Mouse (Mus musculus) liver, postnatal 0 days (tissue): Measurements from ENCODE around the gene Tbpl1.

Experiments
- CTCF ChIP-seq: sonication (generic); IDR thresholded peaks from 2 replicates; pipeline ENCODE4 v1.5.1; 2016; ENCODE audit warnings: antibody characterized with exemption, low read depth
- EP300 ChIP-seq: IDR thresholded peaks from 2 replicates; pipeline ENCODE4 v1.6.1; 2016; ENCODE audit warnings: antibody characterized with exemption, low read depth, mild to moderate bottlenecking

GRCm38 (mm10) chr10:22718475-22718874 lies 13.3 kb downstream of the Tbpl1 start:
- no peak for TF ChIP-seq CTCF
- TF ChIP-seq EP300: no peak
